Mouse (Mus musculus) embryonic facial prominence, embryonic 12.5 days (tissue): ENCODE measurements around the gene Egfl8. TPM values are rescaled to one million over a fixed set of nuclear protein-coding genes. Genes with fewer than 3 reads are reported as not detected.

Source experiments
- ATAC-seq: fragments of 200-750 bp; cut with Nextera tagmentation; 2 replicates; pipeline ENCODE4 v1.8.0; 2017; ENCODE audit not compliant: insufficient number of reproducible peaks, insufficient read depth, low FRiP score, low TSS enrichment
- H3K27ac ChIP-seq: fragments of 300-500 bp; sonication (generic); 2 replicates; pipeline ENCODE4 v1.5.1; 2016; ENCODE audit warnings: mild to moderate bottlenecking
- H3K27me3 ChIP-seq: fragments of 300-500 bp; sonication (generic); 2 replicates; pipeline ENCODE4 v1.6.1; 2016; ENCODE audit warnings: mild to moderate bottlenecking, moderate library complexity
- H3K36me3 ChIP-seq: fragments of 300-500 bp; sonication (generic); 2 replicates; pipeline ENCODE4 v1.6.1; 2016; ENCODE audit warnings: mild to moderate bottlenecking
- H3K4me1 ChIP-seq: fragments of 300-500 bp; sonication (generic); 2 replicates; pipeline ENCODE4 v1.6.1; 2016
- H3K4me2 ChIP-seq: fragments of 300-500 bp; sonication (generic); replicated peaks from 2 replicates; pipeline ENCODE4 v1.6.1; 2016; ENCODE audit warnings: mild to moderate bottlenecking, moderate library complexity
- H3K4me3 ChIP-seq: fragments of 300-500 bp; sonication (generic); 2 replicates; pipeline ENCODE4 v1.5.1; 2016; ENCODE audit warnings: mild to moderate bottlenecking
- H3K9ac ChIP-seq: fragments of 300-500 bp; sonication (generic); 2 replicates; pipeline ENCODE4 v1.6.1; 2016; ENCODE audit warnings: mild to moderate bottlenecking, moderate library complexity
- H3K9me3 ChIP-seq: fragments of 300-500 bp; sonication (generic); 2 replicates; pipeline ENCODE4 v1.6.1; 2016; ENCODE audit warnings: mild to moderate bottlenecking, moderate library complexity
- WGBS: fragments of 180-500 bp; shearing (Covaris S2); methylation state at CpG from one replicate; pipeline ENCODE4 v1.1.7; 2016; 5-methylcytosine and 5-hydroxymethylcytosine counted together
- polyA plus RNA-seq: library from polyadenylated mRNA; unstranded; fragments of >200 nt; fragmentation: Nextera tagmentation; extraction: Ambion mirVana; gene quantifications from 2 replicates; pipeline ENCODE4 v1.2.1, GENCODE M21; 2016

The Egfl8 gene
- polyA plus RNA-seq, 1 experiment from 2014 or later = 7.0 TPM

- peak within 1 kb of the TSS; percentile 98 for H3K4me3 ChIP-seq
These were observed 31.4 kb upstream of the Egfl8 start, which contains the start of gene Atf6b for GRCm38 (mm10) chr17:34646906-34647787. Gene Atf6b, plus strand, starts transcription at chr17:34647146.

DNA sequence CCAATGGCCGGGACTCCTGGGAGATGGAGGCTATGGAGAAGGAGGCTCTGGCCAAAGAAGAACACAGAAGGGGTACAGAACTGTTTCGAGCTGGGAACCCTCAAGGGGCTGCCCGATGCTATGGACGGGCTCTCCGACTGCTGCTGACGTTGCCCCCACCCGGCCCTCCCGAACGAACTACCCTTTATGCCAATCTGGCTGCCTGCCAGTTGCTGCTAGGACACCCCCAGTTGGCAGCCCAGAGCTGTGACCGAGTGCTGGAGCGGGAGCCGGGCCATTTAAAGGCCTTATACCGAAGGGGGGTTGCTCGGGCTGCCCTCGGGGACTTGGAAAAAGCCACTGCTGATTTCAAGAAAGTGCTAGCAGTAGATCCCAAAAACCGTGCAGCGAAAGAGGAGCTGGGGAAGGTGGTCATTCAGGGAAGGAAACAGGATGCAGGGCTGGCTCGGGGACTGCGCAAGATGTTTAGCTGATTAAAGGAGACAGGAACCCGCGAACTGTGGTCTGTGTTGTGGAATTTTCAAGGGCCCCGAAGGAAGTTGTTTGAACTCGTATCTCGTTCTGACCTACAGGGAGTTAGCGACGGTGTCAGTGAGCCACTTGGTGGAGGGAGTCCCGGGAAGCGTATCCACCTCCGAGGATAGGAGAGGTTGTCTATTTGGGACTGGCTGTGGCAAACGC, 30.2 kb upstream of the Egfl8 start:
- WGBS = 89% methylated on average over 30 of the region's 30 CpGs
- H3K9ac ChIP-seq = no peak overlapping the region; the same call in 1 of the 2 replicates
- ATAC-seq = no peak

More at GRCm38 (mm10) chr17:34646906-34647787, 31.4 kb upstream of the Egfl8 start, which contains the start of gene Atf6b:
- peak within 1 kb of the TSS; percentile 91 for H3K9ac ChIP-seq
- ATAC-seq = peak; percentile 95
- peak within 1 kb of the TSS; percentile 90 for H3K4me2 ChIP-seq
- H3K9me3 ChIP-seq = no peaks in the 10 kb centered on the region
- peaks cover 33% of the 10 kb centered on the region for H3K36me3 ChIP-seq
- peaks cover 26% of the 10 kb centered on the region for H3K4me1 ChIP-seq
- 1% methylated on average over 65 of the region's 66 CpGs for WGBS
- peak within 1 kb of the TSS; percentile 79 for H3K27ac ChIP-seq
- H3K27me3 ChIP-seq = no peaks in the 10 kb centered on the region

DNA sequence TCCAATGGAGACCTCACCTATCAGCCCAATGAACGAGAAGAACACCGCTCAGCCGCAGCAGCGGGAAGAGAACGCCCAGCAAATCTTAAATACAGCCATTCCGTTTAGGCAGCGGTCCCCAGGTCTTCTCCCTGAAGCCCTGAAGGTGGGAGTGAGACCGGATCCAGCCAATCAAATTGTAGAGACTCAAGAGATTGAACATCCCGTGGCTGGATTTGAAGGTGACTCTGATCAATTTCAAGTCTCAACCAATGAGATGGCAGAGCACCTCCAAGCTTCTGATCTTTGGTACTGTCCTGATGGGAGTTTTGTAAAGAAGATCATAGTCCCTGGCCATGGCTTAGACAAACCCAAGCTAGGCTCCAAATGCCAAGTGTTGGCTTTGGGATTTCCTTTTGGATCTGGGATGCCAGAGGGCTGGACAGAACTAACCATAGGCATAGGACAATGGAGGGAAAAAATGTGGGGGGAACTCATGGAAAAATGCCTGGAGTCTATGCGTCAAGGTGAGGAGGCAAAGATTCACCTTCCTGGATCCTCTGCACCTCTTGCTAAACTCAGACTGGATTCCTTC, 29.6 kb upstream of the Egfl8 start:
- H3K27me3 ChIP-seq = no peaks in the 10 kb centered on the region
- H3K9me3 ChIP-seq = no peaks in the 10 kb centered on the region
- 45% methylated on average over 10 of the region's 10 CpGs for WGBS
- H3K4me3 ChIP-seq = peak overlapping the region; percentile 67
- peak overlapping the region; percentile 75 for H3K9ac ChIP-seq
- H3K4me1 ChIP-seq = peaks cover 40% of the 10 kb centered on the region
- H3K27ac ChIP-seq = peak overlapping the region; percentile 63; the same call in 1 of the 2 replicates
- no peak for ATAC-seq
- H3K36me3 ChIP-seq = peaks cover 15% of the 10 kb centered on the region
- peak overlapping the region; percentile 76 for H3K4me2 ChIP-seq

More for the DNA sequence above, 30.2 kb upstream of the Egfl8 start:
- Histone ChIP-seq H3K9me3 (no peaks in the 10 kb centered on the region), H3K4me2 (peak overlapping the region; percentile 76), H3K4me3 (peak overlapping the region; percentile 67; the same call in 1 of the 2 replicates), H3K36me3 (peaks cover 21% of the 10 kb centered on the region), H3K27me3 (no peaks in the 10 kb centered on the region), H3K27ac (no peak overlapping the region), H3K4me1 (peaks cover 34% of the 10 kb centered on the region)

DNA sequence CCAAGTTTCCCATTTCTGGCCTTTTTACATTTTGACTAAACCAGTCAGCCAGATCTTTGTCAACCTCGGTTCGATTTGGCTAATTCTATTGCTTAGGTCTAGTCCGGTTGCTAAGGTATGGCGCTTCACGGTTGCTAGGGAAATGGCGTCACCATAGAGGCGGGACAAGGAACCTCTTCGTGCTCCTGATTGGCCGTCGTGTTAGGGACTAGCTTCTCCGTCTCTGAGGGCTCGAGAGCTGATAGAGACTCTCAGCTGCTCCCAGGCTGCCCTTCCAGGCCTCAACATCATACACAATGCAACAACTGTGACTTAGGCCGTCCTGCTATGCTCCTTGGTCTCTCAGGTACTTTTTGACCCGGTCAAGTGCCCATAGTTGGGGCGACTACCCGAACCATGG, 28.8 kb upstream of the Egfl8 start, which contains the start of gene Fkbpl:
Gene Fkbpl, plus strand, starts transcription at position 157 of the 400 bp plus-strand sequence.
- WGBS = under 1% methylated on average over 16 of the region's 16 CpGs
- Histone ChIP-seq H3K27me3 (no peaks in the 10 kb centered on the region), H3K4me1 (peaks cover 41% of the 10 kb centered on the region), H3K4me3 (peak within 1 kb of the TSS; percentile 67), H3K9me3 (no peaks in the 10 kb centered on the region), H3K9ac (peak within 1 kb of the TSS; percentile 75), H3K36me3 (peaks cover 8% of the 10 kb centered on the region), H3K27ac (peak within 1 kb of the TSS; percentile 63; the same call in 1 of the 2 replicates), H3K4me2 (peak within 1 kb of the TSS; percentile 76)
- peak; percentile 70 for ATAC-seq

DNA sequence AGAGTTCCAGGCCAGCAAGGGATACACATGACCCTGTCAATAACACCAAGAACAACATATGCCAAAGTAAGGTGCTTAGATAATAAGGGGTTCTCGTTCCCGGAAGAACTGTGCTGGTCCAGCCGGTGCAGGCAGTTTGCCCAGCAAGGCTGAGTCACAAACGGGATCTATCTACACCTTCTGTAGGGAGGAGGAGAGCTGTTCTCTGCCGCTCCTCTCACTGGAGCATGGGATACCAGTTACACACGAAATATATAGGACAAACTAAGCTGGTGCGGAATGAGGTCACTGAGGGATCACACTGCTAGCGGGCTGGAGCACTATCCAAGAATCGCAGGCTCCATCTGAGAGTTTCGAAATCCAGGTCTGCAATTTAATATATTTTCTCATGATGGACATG, 28.2 kb upstream of the Egfl8 start:
- WGBS = 80% methylated on average over 10 of the region's 10 CpGs
- Histone ChIP-seq H3K27me3 (no peaks in the 10 kb centered on the region), H3K27ac (0 out of 2 replicates have a peak overlapping the region, but pooled peaks have one; percentile 2), H3K4me2 (no peak overlapping the region), H3K9ac (no peak overlapping the region), H3K4me1 (peaks cover 41% of the 10 kb centered on the region), H3K36me3 (peaks cover 1% of the 10 kb centered on the region; the same call in 1 of the 2 replicates), H3K9me3 (no peaks in the 10 kb centered on the region), H3K4me3 (no peak overlapping the region)
- ATAC-seq = no peak

DNA sequence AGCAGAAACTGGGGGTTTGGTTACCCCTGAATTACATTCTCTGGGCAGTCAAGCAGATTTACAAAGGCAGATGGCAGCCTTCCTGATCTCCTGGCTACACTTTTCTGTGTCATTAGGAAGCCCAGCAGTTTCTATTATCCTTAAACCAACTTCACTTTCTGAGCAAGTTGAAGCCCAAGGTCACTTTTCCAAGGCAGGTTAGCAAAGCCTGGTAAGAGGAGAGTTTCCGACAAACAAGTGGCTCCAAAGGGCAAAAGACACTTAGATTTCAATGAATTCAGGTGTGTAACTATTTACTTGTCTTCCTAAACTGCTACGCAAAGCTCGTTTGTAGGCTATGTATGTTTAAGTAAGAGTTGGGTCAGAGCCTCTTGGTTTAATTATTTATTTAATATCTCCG, 27.6 kb upstream of the Egfl8 start:
- Histone ChIP-seq H3K9me3 (no peaks in the 10 kb centered on the region), H3K4me3 (no peak overlapping the region), H3K27ac (no peak overlapping the region), H3K27me3 (no peaks in the 10 kb centered on the region), H3K4me2 (no peak overlapping the region), H3K9ac (no peak overlapping the region), H3K4me1 (peaks cover 37% of the 10 kb centered on the region), H3K36me3 (no peaks in the 10 kb centered on the region)
- 89% methylated on average over 4 of the region's 4 CpGs for whole genome bisulfite sequencing
- no peak for ATAC-seq

GRCm38 (mm10) chr17:34641945-34642344, 26.2 kb upstream of the Egfl8 start:
- H3K27ac ChIP-seq = peak overlapping the region; percentile 90

DNA sequence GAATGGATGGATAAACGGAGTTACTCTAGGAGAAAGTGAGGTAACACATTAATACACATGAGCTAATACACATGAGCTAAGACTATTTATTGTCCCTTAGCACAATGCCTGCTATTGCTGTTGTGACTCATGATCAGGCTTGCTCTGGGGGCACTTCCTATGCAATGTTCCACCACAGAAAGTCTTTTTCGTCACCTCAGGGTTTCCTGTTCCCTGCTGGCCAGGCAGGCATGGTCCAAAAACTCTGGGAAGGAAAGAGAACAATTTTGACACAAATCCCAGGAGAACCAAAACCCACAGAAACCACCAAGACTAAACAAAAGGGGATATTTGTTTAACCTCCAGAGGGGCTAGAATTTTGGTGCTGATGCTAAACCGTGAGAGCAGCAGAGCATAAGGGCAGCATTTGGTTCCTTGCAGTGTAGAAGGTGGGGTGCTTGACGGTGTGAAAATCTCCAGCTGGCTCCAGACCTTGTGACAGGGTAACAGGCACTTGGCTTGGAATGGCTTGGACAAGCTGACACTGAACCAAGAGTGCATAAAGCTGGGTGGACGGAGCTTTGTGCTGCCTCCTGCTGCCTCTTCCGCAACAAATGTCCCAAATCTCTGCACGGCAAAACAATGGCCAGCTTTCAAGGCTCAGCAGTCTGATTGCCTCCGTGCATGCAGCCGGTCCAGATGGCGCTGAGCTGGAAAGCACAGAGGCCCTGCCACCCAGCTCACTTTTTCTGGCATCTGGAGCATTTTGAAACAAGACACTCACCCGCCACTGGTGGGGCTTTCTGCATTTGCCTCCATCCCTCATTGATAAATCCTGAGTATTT, 25.2 kb upstream of the Egfl8 start:
- WGBS = 15% methylated on average over 11 of the region's 11 CpGs
- Histone ChIP-seq H3K9ac (peak overlapping the region; percentile 28), H3K27me3 (no peaks in the 10 kb centered on the region), H3K4me2 (peak overlapping the region; percentile 9; the same call in 1 of the 2 replicates), H3K9me3 (no peaks in the 10 kb centered on the region), H3K36me3 (no peaks in the 10 kb centered on the region), H3K27ac (peak overlapping the region; percentile 90), H3K4me3 (0 out of 2 replicates have a peak overlapping the region, but pooled peaks have one; percentile 5), H3K4me1 (peaks cover 28% of the 10 kb centered on the region)
- ATAC-seq = no peak

More at GRCm38 (mm10) chr17:34641945-34642344, 26.2 kb upstream of the Egfl8 start:
- Histone ChIP-seq H3K27me3 (no peaks in the 10 kb centered on the region), H3K9me3 (no peaks in the 10 kb centered on the region), H3K4me1 (peaks cover 29% of the 10 kb centered on the region), H3K4me3 (no peak overlapping the region), H3K4me2 (no peak overlapping the region), H3K36me3 (no peaks in the 10 kb centered on the region), H3K9ac (no peak overlapping the region)
- no peak for ATAC-seq
- 59% methylated on average over 3 of the region's 3 CpGs for WGBS

GRCm38 (mm10) chr17:34639461-34640255, 23.9 kb upstream of the Egfl8 start:
- H3K4me1 ChIP-seq = peaks cover 17% of the 10 kb centered on the region
- H3K4me2 ChIP-seq = no peak overlapping the region
- no peak for ATAC-seq

DNA sequence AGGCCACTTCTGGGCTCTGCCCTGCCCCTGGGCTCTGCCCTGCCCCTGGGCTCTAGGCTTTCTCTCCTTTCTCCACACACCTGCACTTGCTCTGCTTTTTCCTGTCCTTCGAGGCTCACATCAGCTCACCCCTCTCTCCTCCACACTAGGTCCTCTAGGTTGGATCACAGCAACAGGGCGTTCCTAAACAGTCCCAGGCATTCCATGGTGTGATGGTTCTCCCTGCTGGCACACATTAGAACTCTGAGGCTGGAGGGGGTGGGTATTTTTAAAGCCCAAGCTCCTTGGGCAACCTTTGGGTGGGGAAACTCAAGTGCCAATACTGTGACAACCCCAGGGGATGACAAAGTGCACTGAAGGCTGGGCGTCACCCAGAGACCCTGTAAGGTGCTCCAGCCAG, 21.7 kb upstream of the Egfl8 start:
- Histone ChIP-seq H3K36me3 (no peaks in the 10 kb centered on the region), H3K4me2 (no peak overlapping the region), H3K4me1 (peaks cover 15% of the 10 kb centered on the region), H3K4me3 (no peak overlapping the region), H3K27me3 (peaks cover 12% of the 10 kb centered on the region), H3K9ac (no peak overlapping the region), H3K27ac (no peak overlapping the region), H3K9me3 (no peaks in the 10 kb centered on the region)
- no peak for ATAC-seq
- 72% methylated on average over 3 of the region's 3 CpGs for WGBS

More at GRCm38 (mm10) chr17:34639461-34640255, 23.9 kb upstream of the Egfl8 start:
- H3K27me3 ChIP-seq = no peaks in the 10 kb centered on the region
- H3K36me3 ChIP-seq = no peaks in the 10 kb centered on the region
- 82% methylated on average over 7 of the region's 7 CpGs for WGBS
- no peaks in the 10 kb centered on the region for H3K9me3 ChIP-seq
- no peak overlapping the region for H3K27ac ChIP-seq
- H3K9ac ChIP-seq = no peak overlapping the region
- H3K4me3 ChIP-seq = no peak overlapping the region
